In the genomic region with DNA sequence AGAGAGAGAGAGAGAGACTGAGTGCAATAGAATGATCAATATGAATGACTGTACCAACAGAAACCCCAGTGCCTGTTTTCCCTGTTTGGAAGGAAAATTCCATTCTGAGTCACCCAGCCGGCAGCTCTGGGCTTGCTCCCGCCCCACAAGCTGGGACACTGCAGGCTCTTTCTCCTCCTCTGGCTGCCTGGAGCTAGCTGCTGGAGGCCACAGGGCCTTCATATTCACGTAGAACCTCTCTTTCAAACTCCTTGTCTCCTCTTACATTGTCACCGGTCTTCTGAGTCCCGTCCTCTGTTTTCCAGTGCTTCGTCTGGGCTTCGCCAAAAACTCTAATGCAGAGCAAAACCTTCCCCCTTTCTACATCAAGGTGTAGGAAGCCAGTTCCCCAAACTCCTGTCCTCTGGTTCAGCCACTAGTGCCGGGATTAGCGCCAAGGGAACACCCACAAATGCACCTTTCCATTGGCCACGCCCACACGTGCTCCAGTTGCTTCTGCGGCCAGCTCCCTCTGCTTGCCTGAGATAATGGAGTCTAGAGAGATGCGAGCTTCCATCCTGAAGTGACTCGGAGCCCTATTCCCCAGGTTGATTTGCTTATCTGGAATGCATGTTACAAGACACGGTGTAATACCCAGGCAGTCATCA, we compare ENCODE assay signal across 8 mouse cellular contexts.
A peak's percentile ranks its signal among the peaks of the same experiment; 100 is the strongest.
DNase-seq lines count a peak whose midpoint lies in the region.

No protein-coding gene starts in this region.

- no peaks in the 10 kb centered on the region for H3K27me3 ChIP-seq in heart, embryonic 10.5 days (ENCODE audit: insufficient read depth, poor library complexity, severe bottlenecking)

- peak; percentile 76 for DNase-seq in heart, embryonic 10.5 days (ENCODE audit: low spot score)
- no peak for DNase-seq in heart, adult 8-10 months (ENCODE audit: low spot score)
- DNase-seq in urinary bladder, postnatal 14 days (ENCODE audit: low spot score), result peak; percentile 55
- no peak for DNase-seq in urinary bladder, postnatal 4 days (ENCODE audit: low spot score in 2 of 2)
- DNase-seq in fat pad, adult 2 months (ENCODE audit: extremely low read depth, low read depth, low spot score), result peak; percentile 14
- peak; percentile 61 to 67 for DNase-seq in layer of hippocampus, adult 8-10 months (ENCODE audit: low spot score in 2 of 2)
- peak; percentile 26 for DNase-seq in retina, postnatal 1 day
- no peak for DNase-seq in thymus, postnatal 10 days (ENCODE audit: low spot score in 2 of 2)

- 8% methylated on average over 15 of the region's 15 CpGs for WGBS in heart, embryonic 10.5 days

- no peaks in the 10 kb centered on the region for H3K36me3 ChIP-seq in heart, embryonic 10.5 days

- H3K4me1 ChIP-seq in heart, embryonic 10.5 days, result peaks cover 21% of the 10 kb centered on the region

- H3K9me3 ChIP-seq in heart, embryonic 10.5 days, result no peaks in the 10 kb centered on the region

- H3K27ac ChIP-seq in heart, embryonic 10.5 days, result peak overlapping the region; percentile 71; the same call in 1 of the 2 replicates

- peak overlapping the region; percentile 40 for H3K4me3 ChIP-seq in heart, embryonic 10.5 days

Comparison
In these comparisons a context has a peak if more than half of its experiments do, and no peak if none do; other contexts are left out.
1. DNase-seq: peak in heart, embryonic 10.5 days (single experiment), urinary bladder, postnatal 14 days (single experiment), fat pad, adult 2 months (single experiment), layer of hippocampus, adult 8-10 months (2 of 2) and retina, postnatal 1 day (single experiment); none in heart, adult 8-10 months (single experiment), urinary bladder, postnatal 4 days (0 of 2) and thymus, postnatal 10 days (0 of 2).